Mouse (Mus musculus) neural tube, embryonic 14.5 days (tissue): ENCODE measurements at regions not wholly inside any gene's neighbourhood (a gene's known extent, or its start where the extent isn't known, plus 50 kb on each side); places are given as distances from the start of the nearest gene placed in this dataset.

Experiments
- ATAC-seq: fragments of 200-750 bp; cut with Nextera tagmentation; 2 replicates; pipeline ENCODE4 v1.8.0; 2017; ENCODE audit warnings: low read depth, mild to moderate bottlenecking, moderate TSS enrichment, moderate library complexity
- H3K27ac ChIP-seq: fragments of 300-500 bp; sonication (generic); 2 replicates; pipeline ENCODE4 v1.5.1; 2014; ENCODE audit warnings: low read depth, mild to moderate bottlenecking, control low read depth, low read length, moderate library complexity, mixed read lengths
- H3K27me3 ChIP-seq: fragments of 300-500 bp; sonication (generic); 2 replicates; pipeline ENCODE4 v1.6.1; 2014; ENCODE audit warnings: low read length; ENCODE audit not compliant: control insufficient read depth, insufficient read depth
- H3K36me3 ChIP-seq: fragments of 300-500 bp; sonication (generic); 2 replicates; pipeline ENCODE4 v1.6.1; 2014; ENCODE audit warnings: low read length, mixed read lengths; ENCODE audit not compliant: control insufficient read depth, insufficient read depth
- H3K4me1 ChIP-seq: fragments of 300-500 bp; sonication (generic); 2 replicates; pipeline ENCODE4 v1.6.1; 2014; ENCODE audit warnings: low read length; ENCODE audit not compliant: control insufficient read depth, insufficient read depth
- H3K4me2 ChIP-seq: fragments of 300-500 bp; sonication (generic); 2 replicates; pipeline ENCODE4 v1.6.1; 2014; ENCODE audit warnings: mild to moderate bottlenecking, low read depth, low read length, control low read depth
- H3K4me3 ChIP-seq: fragments of 300-500 bp; sonication (generic); 2 replicates; pipeline ENCODE4 v1.5.1; 2014; ENCODE audit warnings: low read depth, low read length, control low read depth, mixed read lengths
- H3K9ac ChIP-seq: fragments of 300-500 bp; sonication (generic); replicated peaks from 2 replicates; pipeline ENCODE4 v1.6.1; 2014; ENCODE audit warnings: low read depth, mild to moderate bottlenecking, control low read depth, low read length, mixed read lengths
- H3K9me3 ChIP-seq: fragments of 300-500 bp; sonication (generic); 2 replicates; pipeline ENCODE4 v1.6.1; 2016; ENCODE audit warnings: low read length; ENCODE audit not compliant: control insufficient read depth
- WGBS: fragments of 180-500 bp; shearing (Covaris S2); extraction: QIAGEN DNeasy Blood & Tissue Kit; methylation state at CpG from one replicate; pipeline ENCODE4 v1.1.7; 2014; 5-methylcytosine and 5-hydroxymethylcytosine counted together

DNA sequence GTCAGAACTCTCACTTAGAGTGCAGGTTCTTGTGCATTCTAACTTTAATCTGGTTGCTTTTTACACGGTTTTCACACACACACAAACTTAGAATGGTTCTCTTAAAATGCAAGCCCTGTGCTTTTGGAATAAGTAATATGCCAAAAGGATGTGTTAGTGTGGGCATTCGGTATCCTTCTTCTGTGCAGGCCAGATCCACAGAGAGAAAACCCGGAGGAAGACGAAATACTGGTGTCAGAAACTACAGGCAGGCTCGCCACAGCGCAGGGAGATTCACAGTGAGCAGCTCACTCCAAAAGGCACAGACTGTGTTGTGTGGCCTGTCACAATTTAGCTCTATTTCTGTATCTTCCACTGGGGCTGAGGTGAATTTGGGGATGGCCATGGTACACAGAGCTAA lies 129.5 kb downstream of the Pja2 start:
- no peak for ATAC-seq
- Histone ChIP-seq H3K27me3 (no peaks in the 10 kb centered on the region), H3K4me1 (peaks cover 7% of the 10 kb centered on the region; the same call in 1 of the 2 replicates), H3K9ac (no peak overlapping the region), H3K4me3 (no peak overlapping the region), H3K36me3 (no peaks in the 10 kb centered on the region), H3K27ac (no peak overlapping the region), H3K9me3 (no peaks in the 10 kb centered on the region), H3K4me2 (no peak overlapping the region)
- WGBS = 91% methylated on average over 6 of the region's 6 CpGs

DNA sequence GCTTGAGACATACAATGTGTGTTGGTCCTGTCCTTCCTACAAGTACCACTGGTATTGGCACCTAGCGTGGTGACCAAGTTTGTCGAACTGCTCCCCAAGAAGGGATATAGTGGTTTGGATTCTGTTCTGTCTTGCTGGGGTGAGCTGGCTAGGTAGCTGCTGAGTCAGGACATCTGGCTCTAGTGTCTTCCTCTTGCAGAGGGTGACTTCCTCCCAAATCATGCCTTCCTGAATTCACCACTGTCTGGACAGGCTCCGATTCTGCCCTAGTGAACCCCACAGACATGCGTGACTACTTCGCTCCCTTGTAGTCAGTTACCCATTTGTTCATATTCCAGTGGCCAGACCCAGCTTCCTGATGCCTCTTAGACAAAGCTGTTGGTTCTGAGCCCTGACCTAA lies 130.1 kb downstream of the Pja2 start:
- no peaks in the 10 kb centered on the region for H3K27me3 ChIP-seq
- H3K9ac ChIP-seq = no peak overlapping the region
- H3K4me2 ChIP-seq = no peak overlapping the region
- no peak for ATAC-seq
- no peak overlapping the region for H3K27ac ChIP-seq
- WGBS = 96% methylated on average over 5 of the region's 5 CpGs
- H3K9me3 ChIP-seq = no peaks in the 10 kb centered on the region
- peaks cover 7% of the 10 kb centered on the region; the same call in 1 of the 2 replicates for H3K4me1 ChIP-seq
- H3K4me3 ChIP-seq = no peak overlapping the region
- H3K36me3 ChIP-seq = no peaks in the 10 kb centered on the region

DNA sequence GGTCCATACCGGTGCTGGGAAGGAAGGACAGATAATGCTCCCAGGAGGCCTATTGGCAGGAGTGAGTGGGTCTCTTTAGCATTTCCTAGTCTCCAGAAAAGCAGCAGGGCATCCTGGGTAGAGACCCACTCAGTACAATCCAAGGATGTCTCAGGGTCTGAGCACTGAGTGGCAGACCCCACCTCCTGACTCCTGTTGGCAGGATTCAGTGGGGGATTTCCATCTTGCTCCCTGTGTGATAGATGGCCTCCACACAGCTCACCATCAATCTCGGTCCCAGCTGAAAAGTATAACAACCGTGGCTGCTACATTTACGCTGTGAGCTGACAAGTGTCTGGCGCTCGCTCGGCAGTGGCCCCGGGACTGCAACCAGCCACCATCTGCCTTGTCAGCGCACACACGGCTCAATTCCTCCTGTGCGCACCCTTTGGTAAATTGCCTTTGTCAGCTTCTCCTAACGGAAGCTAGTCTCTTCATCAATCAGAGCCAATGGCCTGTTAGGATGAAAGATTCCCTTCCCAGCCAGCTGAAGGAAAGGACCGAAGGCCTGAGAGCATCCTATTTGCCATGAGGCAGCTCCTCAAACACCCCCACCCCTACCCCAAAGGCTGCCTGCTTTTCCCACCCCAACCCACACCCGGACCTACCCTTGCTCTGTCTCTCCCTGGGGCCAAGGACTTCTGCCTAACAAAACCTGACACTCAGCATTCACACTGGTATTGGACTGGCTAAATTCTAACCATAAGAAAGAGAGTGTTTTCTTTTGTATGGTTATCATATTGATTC lies 131.4 kb downstream of the Pja2 start:
- H3K9ac ChIP-seq = 0 out of 2 replicates have a peak overlapping the region, but pooled peaks have one; percentile 12
- no peaks in the 10 kb centered on the region for H3K36me3 ChIP-seq
- H3K4me2 ChIP-seq = no peak overlapping the region
- no peak overlapping the region for H3K4me3 ChIP-seq
- no peaks in the 10 kb centered on the region for H3K9me3 ChIP-seq
- H3K27me3 ChIP-seq = no peaks in the 10 kb centered on the region
- ATAC-seq = peak; percentile 76
- H3K27ac ChIP-seq = no peak overlapping the region
- peaks cover 7% of the 10 kb centered on the region; the same call in 1 of the 2 replicates for H3K4me1 ChIP-seq
- 38% methylated on average over 14 of the region's 14 CpGs for WGBS

DNA sequence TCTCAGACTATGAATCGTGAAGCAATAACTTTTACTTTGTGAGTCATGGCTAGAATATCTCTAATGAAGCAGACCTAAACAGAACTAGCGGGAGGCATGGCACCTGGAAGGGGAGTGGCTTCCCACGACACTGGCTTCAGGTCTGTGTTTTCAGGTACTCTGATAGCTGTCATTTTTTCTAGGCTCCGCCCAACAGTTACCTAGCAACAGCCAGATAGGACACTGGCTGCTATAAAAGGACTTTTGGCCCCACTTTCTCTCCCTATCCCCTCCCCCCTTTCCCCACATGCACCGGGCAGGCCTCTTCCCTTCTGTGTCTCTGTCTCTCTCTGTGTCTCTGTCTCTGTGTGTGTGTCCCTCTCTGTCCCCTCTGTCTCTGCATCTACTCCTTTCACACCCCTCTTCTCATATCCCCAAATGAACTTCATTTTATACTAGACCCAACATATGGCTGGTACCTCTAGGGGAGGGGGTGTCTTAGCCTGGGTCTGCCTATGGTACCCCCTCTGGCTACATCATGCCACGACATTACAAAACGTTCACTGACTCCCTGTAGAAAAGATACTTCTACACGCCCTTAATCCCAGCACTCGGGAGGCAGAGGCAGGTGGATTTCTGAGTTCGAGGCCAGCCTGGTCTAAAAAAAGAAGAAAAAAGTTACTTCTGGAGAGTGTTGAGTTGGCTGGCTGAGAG lies 132.3 kb downstream of the Pja2 start:
- Histone ChIP-seq H3K4me3 (no peak overlapping the region), H3K4me1 (peaks cover 7% of the 10 kb centered on the region; the same call in 1 of the 2 replicates), H3K4me2 (no peak overlapping the region), H3K27me3 (no peaks in the 10 kb centered on the region), H3K36me3 (no peaks in the 10 kb centered on the region), H3K9ac (no peak overlapping the region), H3K9me3 (no peaks in the 10 kb centered on the region), H3K27ac (no peak overlapping the region)
- WGBS = 91% methylated on average over 10 of the region's 10 CpGs
- ATAC-seq = no peak

DNA sequence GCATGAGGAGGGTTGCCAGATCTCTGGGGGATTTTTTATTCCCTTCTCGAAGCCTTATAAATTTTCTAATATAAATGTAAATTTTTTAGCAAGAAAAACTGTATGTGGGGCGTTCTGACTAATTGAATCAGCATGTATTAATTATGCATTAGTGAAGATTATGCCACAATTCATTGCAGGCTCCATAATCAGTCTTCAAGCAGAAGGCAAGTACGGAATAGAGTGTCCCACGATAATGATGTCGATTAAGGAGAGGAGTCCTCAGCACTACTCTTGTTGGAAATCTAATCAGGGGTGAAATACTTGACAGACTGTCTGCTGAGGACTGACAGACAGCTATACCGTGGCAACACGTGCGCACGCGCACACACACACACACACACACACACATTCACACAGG lies 135.3 kb downstream of the Pja2 start:
- ATAC-seq = no peak
- WGBS = 66% methylated on average over 10 of the region's 10 CpGs
- H3K27ac ChIP-seq = no peak overlapping the region

DNA sequence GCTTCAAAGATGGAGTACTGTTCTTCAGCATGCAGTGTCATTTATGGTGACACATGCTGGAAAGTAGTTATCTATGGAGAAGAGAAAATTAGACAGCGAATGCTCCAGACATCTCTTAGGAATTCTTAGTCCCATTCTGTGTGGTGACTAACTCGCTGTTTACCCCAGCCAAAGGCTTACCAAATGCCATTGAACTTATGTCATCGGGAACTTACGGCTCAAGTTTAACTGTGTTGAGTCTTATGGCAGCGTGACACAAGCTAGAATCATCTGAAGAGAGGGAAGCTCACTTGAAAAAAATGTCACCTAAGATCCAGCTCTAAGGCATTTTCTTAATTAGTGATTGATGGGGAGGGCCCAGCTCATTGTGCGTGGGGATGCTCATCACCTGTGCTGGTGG lies 138.7 kb downstream of the Pja2 start:
- Histone ChIP-seq H3K4me1 (no peaks in the 10 kb centered on the region), H3K9ac (no peak overlapping the region), H3K4me2 (no peak overlapping the region), H3K27me3 (no peaks in the 10 kb centered on the region), H3K4me3 (no peak overlapping the region), H3K9me3 (no peaks in the 10 kb centered on the region), H3K27ac (no peak overlapping the region), H3K36me3 (no peaks in the 10 kb centered on the region)
- 92% methylated on average over 6 of the region's 6 CpGs for WGBS
- ATAC-seq = no peak

More for the DNA sequence above, 135.3 kb downstream of the Pja2 start:
- H3K9ac ChIP-seq = no peak overlapping the region
- no peaks in the 10 kb centered on the region for H3K27me3 ChIP-seq
- peaks cover 7% of the 10 kb centered on the region; the same call in 1 of the 2 replicates for H3K4me1 ChIP-seq
- no peaks in the 10 kb centered on the region for H3K36me3 ChIP-seq
- no peak overlapping the region for H3K4me2 ChIP-seq
- H3K9me3 ChIP-seq = no peaks in the 10 kb centered on the region
- H3K4me3 ChIP-seq = no peak overlapping the region
